ENCODE assay signal across 8 mouse cellular contexts in genomic region chr6:142519110-142519509, GRCm38 (mm10). TPM values are rescaled to one million over a fixed set of nuclear protein-coding genes. Genes with fewer than 3 reads are reported as not detected.
DNase-seq lines count a peak whose midpoint lies in the region; ATAC-seq lines count a peak whose summit lies in the region.

No protein-coding gene starts in this region.

- H3K27ac ChIP-seq in kidney, embryonic 16.5 days (ENCODE audit: low read length) = no peak overlapping the region
- H3K27ac ChIP-seq in embryonic facial prominence, embryonic 10.5 days (replicated peaks) = no peak overlapping the region
- no peak overlapping the region for H3K27ac ChIP-seq in limb, embryonic 10.5 days

- no peaks in the 10 kb centered on the region for H3K9me3 ChIP-seq in kidney, embryonic 16.5 days (ENCODE audit: low read length)
- no peaks in the 10 kb centered on the region for H3K9me3 ChIP-seq in embryonic facial prominence, embryonic 10.5 days
- H3K9me3 ChIP-seq in limb, embryonic 10.5 days (replicated peaks) = no peaks in the 10 kb centered on the region

- no peak overlapping the region for H3K4me2 ChIP-seq in kidney, embryonic 16.5 days (replicated peaks; ENCODE audit: low read depth, low read length)

- no peak for DNase-seq in kidney, postnatal 10 days
- peak; percentile 59 for DNase-seq in MN1 (ENCODE audit: low spot score)
- peak; percentile 26 for DNase-seq in embryonic facial prominence, embryonic 10.5 days (ENCODE audit: low spot score)
- peak; percentile 40 for DNase-seq in limb, embryonic 10.5 days (ENCODE audit: low spot score)
- peak; percentile 68 for DNase-seq in naive thymus-derived CD4-positive, alpha-beta T cell, adult 2 months (ENCODE audit: low read depth)
- no peak for DNase-seq in Muller cell, postnatal 12 days (ENCODE audit: inconsistent ontology term)
- no peak for DNase-seq in urinary bladder, postnatal 10 days (ENCODE audit: low spot score)

- peaks cover 4% of the 10 kb centered on the region; the same call in 1 of the 2 replicates for H3K4me1 ChIP-seq in kidney, embryonic 16.5 days (ENCODE audit: insufficient read depth, low read length)
- H3K4me1 ChIP-seq in embryonic facial prominence, embryonic 10.5 days = no peaks in the 10 kb centered on the region
- 0 out of 2 replicates have a peak, but pooled peaks cover 4% of the 10 kb centered on the region for H3K4me1 ChIP-seq in limb, embryonic 10.5 days

- no peaks in the 10 kb centered on the region for H3K27me3 ChIP-seq in kidney, embryonic 16.5 days (ENCODE audit: insufficient read depth, low read length)
- 0 out of 2 replicates have a peak, but pooled peaks cover 8% of the 10 kb centered on the region for H3K27me3 ChIP-seq in embryonic facial prominence, embryonic 10.5 days (replicated peaks; ENCODE audit: low read depth, poor library complexity, severe bottlenecking)
- H3K27me3 ChIP-seq in limb, embryonic 10.5 days (ENCODE audit: low read depth, poor library complexity, severe bottlenecking) = no peaks in the 10 kb centered on the region; the same call in 1 of the 2 replicates

- H3K9ac ChIP-seq in kidney, embryonic 16.5 days (replicated peaks; ENCODE audit: low read length) = no peak overlapping the region

- H3K4me3 ChIP-seq in kidney, embryonic 16.5 days (ENCODE audit: low read length) = no peak overlapping the region
- no peak overlapping the region for H3K4me3 ChIP-seq in embryonic facial prominence, embryonic 10.5 days
- H3K4me3 ChIP-seq in limb, embryonic 10.5 days = no peak overlapping the region

- WGBS in kidney, embryonic 16.5 days = 16% methylated on average over 6 of the region's 6 CpGs
- WGBS in embryonic facial prominence, embryonic 10.5 days = 16% methylated on average over 6 of the region's 6 CpGs
- WGBS in limb, embryonic 10.5 days = 19% methylated on average over 6 of the region's 6 CpGs

- no peaks in the 10 kb centered on the region for H3K36me3 ChIP-seq in kidney, embryonic 16.5 days (ENCODE audit: insufficient read depth, low read length)
- no peaks in the 10 kb centered on the region for H3K36me3 ChIP-seq in embryonic facial prominence, embryonic 10.5 days (replicated peaks)
- H3K36me3 ChIP-seq in limb, embryonic 10.5 days = no peaks in the 10 kb centered on the region

- ATAC-seq in kidney, embryonic 16.5 days (ENCODE audit: low FRiP score, low TSS enrichment) = peak; percentile 57; the same call in 1 of the 2 replicates

RNA-seq across cellular contexts. Expression of gene Ldhb, which starts 11.4 kb away (rescaled TPM):
- 945 and 1,022 TPM in 2 replicates for polyA plus RNA-seq in kidney, embryonic 16.5 days (2015; fragmentation: Nextera tagmentation; extraction: Ambion mirVana)
- 545 and 577 TPM in 2 replicates for polyA plus RNA-seq in embryonic facial prominence, embryonic 10.5 days (2016; fragmentation: Nextera tagmentation; extraction: Ambion mirVana)
- polyA plus RNA-seq in limb, embryonic 10.5 days (2016; fragmentation: Nextera tagmentation; extraction: Ambion mirVana) = 408 and 535 TPM in 2 replicates

RNA-seq across cellular contexts. Expression of gene Gys2, which starts 46.2 kb away (rescaled TPM):
- 0.27 TPM in 2 replicates for polyA plus RNA-seq in kidney, embryonic 16.5 days (2015; fragmentation: Nextera tagmentation; extraction: Ambion mirVana)
- not detected in 2 replicates for polyA plus RNA-seq in embryonic facial prominence, embryonic 10.5 days (2016; fragmentation: Nextera tagmentation; extraction: Ambion mirVana)
- polyA plus RNA-seq in limb, embryonic 10.5 days (2016; fragmentation: Nextera tagmentation; extraction: Ambion mirVana) = not detected in 2 replicates

RNA-seq across cellular contexts. Expression of gene Kcnj8, which starts 52.3 kb away (rescaled TPM):
- polyA plus RNA-seq in kidney, embryonic 16.5 days (2015; fragmentation: Nextera tagmentation; extraction: Ambion mirVana) = 25.2 and 29.4 TPM in 2 replicates
- polyA plus RNA-seq in embryonic facial prominence, embryonic 10.5 days (2016; fragmentation: Nextera tagmentation; extraction: Ambion mirVana) = 0.59 and 1.00 TPM in 2 replicates
- polyA plus RNA-seq in limb, embryonic 10.5 days (2016; fragmentation: Nextera tagmentation; extraction: Ambion mirVana) = 0.09 and 0.16 TPM in 2 replicates

Comparison
In these comparisons a context has a peak if more than half of its experiments do, and no peak if none do; other contexts are left out.
1. DNase-seq: peak in MN1 (single experiment), embryonic facial prominence, embryonic 10.5 days (single experiment), limb, embryonic 10.5 days (single experiment) and naive thymus-derived CD4-positive, alpha-beta T cell, adult 2 months (single experiment); none in kidney, postnatal 10 days (single experiment), Muller cell, postnatal 12 days (single experiment) and urinary bladder, postnatal 10 days (single experiment).
2. RNA of gene Kcnj8, which starts 52.3 kb away (polyA plus RNA-seq): 25.2 to 29.4 TPM in kidney, embryonic 16.5 days; 0.59 to 1.00 TPM in embryonic facial prominence, embryonic 10.5 days and 0.09 to 0.16 TPM in limb, embryonic 10.5 days; every median in the first group is over 10 times any median in the second.